Mouse (Mus musculus) liver, adult 2 months (tissue): ENCODE measurements around the gene Scaf8. TPM values are rescaled to one million over a fixed set of nuclear protein-coding genes. Genes with fewer than 3 reads are reported as not detected.
A peak's percentile ranks its signal among the peaks of the same experiment; 100 is the strongest.

ENCODE experiments used
- DNase-seq: peaks from one replicate; pipeline ENCODE4 v3.0.0-alpha.2; 2011; ENCODE audit warnings: low read depth, low spot score; ENCODE audit errors: extremely low read depth
- H3K27ac ChIP-seq: fragments of 200-500 bp; replicated peaks from 2 replicates; pipeline ENCODE4 v1.5.1; 2012; ENCODE audit warnings: low read depth, mild to moderate bottlenecking, control low read depth, inconsistent platforms, low read length; ENCODE audit not compliant: insufficient read depth
- H3K27me3 ChIP-seq: fragments of 200-500 bp; 2 replicates; pipeline ENCODE4 v1.6.1; 2012; ENCODE audit warnings: mild to moderate bottlenecking, moderate library complexity, low read length, inconsistent platforms; ENCODE audit not compliant: control insufficient read depth, insufficient read depth
- H3K36me3 ChIP-seq: fragments of 200-500 bp; 2 replicates; pipeline ENCODE4 v1.6.1; 2012; ENCODE audit warnings: low read length, inconsistent platforms; ENCODE audit not compliant: control insufficient read depth, insufficient read depth
- H3K4me1 ChIP-seq: fragments of 200-500 bp; 2 replicates; pipeline ENCODE4 v1.6.1; 2011; ENCODE audit warnings: low read length; ENCODE audit not compliant: control insufficient read depth, insufficient read depth
- H3K4me3 ChIP-seq: fragments of 200-500 bp; 2 replicates; pipeline ENCODE4 v1.5.1; 2011; ENCODE audit warnings: low read depth, mild to moderate bottlenecking, control low read depth, low read length, moderate library complexity; ENCODE audit not compliant: insufficient read depth
- H3K79me2 ChIP-seq: fragments of 200-500 bp; 2 replicates; pipeline ENCODE4 v1.6.1; 2012; ENCODE audit warnings: inconsistent platforms, mild to moderate bottlenecking, low read length, moderate library complexity; ENCODE audit not compliant: control insufficient read depth, insufficient read depth
- H3K9ac ChIP-seq: fragments of 200-500 bp; 2 replicates; pipeline ENCODE4 v1.6.1; 2012; ENCODE audit warnings: low read depth, mild to moderate bottlenecking, control low read depth, inconsistent platforms, low read length
- CTCF ChIP-seq: fragments of 200-500 bp; IDR thresholded peaks from 2 replicates; pipeline ENCODE4 v1.5.1; 2011; ENCODE audit warnings: low read depth, low read length, control low read depth
- POLR2A ChIP-seq: fragments of 200-500 bp; IDR thresholded peaks from 2 replicates; pipeline ENCODE4 v1.6.1; 2011; ENCODE audit warnings: low read length, control low read depth; ENCODE audit not compliant: insufficient read depth; ENCODE audit errors: extremely low read depth
- WGBS: fragments of 180-500 bp; shearing (Covaris S2); methylation state at CpG from one replicate; pipeline ENCODE4 v1.1.7; 2018; 5-methylcytosine and 5-hydroxymethylcytosine counted together
- polyA plus RNA-seq: library from polyadenylated mRNA; depleted of rRNA; stranded (reverse); fragments of >200 nt; gene quantifications from 2 replicates; pipeline ENCODE4 v1.2.3, GENCODE M21; 2012
- total RNA-seq: library from RNA; depleted of rRNA; stranded (reverse); fragments of >200 nt; gene quantifications from 2 replicates; pipeline ENCODE4 v1.2.3, GENCODE M21; 2014

The Scaf8 gene
- total and polyA plus RNA-seq, 2 experiments, result 10.8 to 12.4 TPM

DNA sequence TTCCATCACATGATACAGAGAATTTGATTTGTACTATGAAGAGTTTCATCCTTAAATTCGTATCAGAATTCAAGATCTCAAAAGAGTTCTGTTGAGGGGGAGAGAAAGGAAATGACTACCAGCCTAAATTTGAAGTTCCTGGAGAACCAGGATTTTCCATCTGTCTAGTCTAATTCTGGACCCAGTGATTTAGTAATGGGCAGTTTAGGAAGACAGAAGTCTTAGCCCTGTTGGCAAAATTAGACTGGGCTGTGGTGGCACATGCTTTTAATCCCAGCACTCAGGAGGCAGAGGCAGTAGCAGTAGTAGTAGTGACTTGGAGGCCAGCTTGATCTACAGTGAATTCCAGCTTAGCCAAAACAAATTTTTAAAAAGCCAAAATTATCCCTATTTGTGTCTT, 93.7 kb downstream of the Scaf8 start:
- H3K27ac ChIP-seq, result no peak overlapping the region
- no peak overlapping the region for H3K4me3 ChIP-seq
- no peaks in the 10 kb centered on the region for H3K27me3 ChIP-seq
- peaks cover 10% of the 10 kb centered on the region; the same call in 1 of the 2 replicates for H3K36me3 ChIP-seq
- H3K9ac ChIP-seq, result no peak overlapping the region
- no peak for TF ChIP-seq POLR2A
- no peak for TF ChIP-seq CTCF
- H3K4me1 ChIP-seq, result peaks cover 7% of the 10 kb centered on the region
- 75% methylated on average over 1 of the region's 1 CpGs for WGBS
- H3K79me2 ChIP-seq, result no peaks in the 10 kb centered on the region; the same call in 1 of the 2 replicates
- DNase-seq, result no peak

DNA sequence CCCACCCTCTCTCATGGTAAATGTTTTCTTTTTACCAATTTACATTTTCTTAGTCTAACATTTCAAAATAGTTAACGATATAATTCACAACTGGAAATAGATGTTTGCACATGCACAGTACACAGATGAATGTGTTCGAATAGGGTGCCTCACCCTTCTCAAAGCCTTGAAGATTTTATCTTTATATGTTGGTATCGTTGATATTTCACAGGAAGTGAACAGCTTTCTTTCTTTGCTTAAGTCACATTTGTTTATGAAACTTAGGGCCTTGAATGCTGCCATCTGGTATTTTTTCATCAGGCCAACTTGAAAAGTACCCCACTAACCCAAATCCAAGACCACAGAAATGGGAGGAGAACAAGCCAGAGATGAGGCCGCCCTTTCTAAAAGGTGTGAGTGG, 94.8 kb downstream of the Scaf8 start:
- Histone ChIP-seq H3K36me3 (peaks cover 11% of the 10 kb centered on the region), H3K27me3 (no peaks in the 10 kb centered on the region), H3K27ac (no peak overlapping the region), H3K4me1 (peaks cover 7% of the 10 kb centered on the region), H3K9ac (no peak overlapping the region), H3K79me2 (no peaks in the 10 kb centered on the region; the same call in 1 of the 2 replicates), H3K4me3 (no peak overlapping the region)
- 88% methylated on average over 4 of the region's 4 CpGs for whole genome bisulfite sequencing
- TF ChIP-seq POLR2A, result no peak
- no peak for TF ChIP-seq CTCF
- no peak for DNase-seq

DNA sequence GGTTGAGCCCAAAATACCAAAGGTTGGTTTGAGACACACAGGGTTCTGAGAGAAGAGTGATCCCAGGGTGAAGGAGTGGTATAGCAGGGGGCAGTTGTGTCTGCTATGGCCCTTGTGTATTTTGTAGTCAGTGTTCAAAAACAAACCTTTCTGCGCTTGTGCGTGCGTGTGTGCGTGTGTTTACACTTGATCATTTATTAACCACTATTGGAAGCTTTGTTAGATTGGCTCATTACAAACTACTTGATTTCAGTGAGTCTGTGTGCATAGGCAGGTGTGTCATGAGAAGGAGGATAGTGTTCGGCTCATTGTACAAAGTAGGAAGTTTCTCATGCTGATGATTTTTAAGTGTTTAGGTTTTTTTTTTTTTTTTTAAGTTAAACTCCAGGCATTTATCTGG, 95.4 kb downstream of the Scaf8 start:
- Histone ChIP-seq H3K36me3 (peaks cover 12% of the 10 kb centered on the region), H3K9ac (no peak overlapping the region), H3K79me2 (no peaks in the 10 kb centered on the region; the same call in 1 of the 2 replicates), H3K27ac (peak overlapping the region; percentile 69; the same call in 1 of the 2 replicates), H3K4me3 (no peak overlapping the region), H3K27me3 (no peaks in the 10 kb centered on the region), H3K4me1 (peaks cover 7% of the 10 kb centered on the region)
- WGBS, result 30% methylated on average over 5 of the region's 5 CpGs
- DNase-seq, result peak; percentile 83
- no peak for TF ChIP-seq CTCF
- no peak for TF ChIP-seq POLR2A

DNA sequence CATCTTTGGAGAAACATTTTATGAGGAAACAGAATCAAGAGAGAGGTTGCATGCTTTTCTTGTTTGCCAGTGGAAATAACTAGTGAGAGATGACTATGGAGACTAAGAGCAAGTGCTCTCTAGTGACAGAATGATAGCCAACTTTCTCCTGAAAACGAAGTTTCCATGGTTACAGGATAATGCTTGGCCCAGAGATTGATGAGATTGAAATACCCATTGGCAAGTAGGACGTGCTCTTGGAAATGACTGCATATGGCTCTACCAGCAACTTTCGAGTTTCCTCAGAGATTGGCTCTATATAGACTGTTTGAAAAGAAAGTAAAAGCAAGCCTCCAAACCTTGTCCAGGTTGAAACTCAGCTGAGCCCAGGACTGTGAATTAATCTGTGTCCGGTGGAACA, 97.3 kb downstream of the Scaf8 start:
- TF ChIP-seq POLR2A (no peak), CTCF (no peak)
- H3K4me3 ChIP-seq, result no peak overlapping the region
- no peaks in the 10 kb centered on the region; the same call in 1 of the 2 replicates for H3K79me2 ChIP-seq
- WGBS, result 77% methylated on average over 4 of the region's 4 CpGs
- H3K9ac ChIP-seq, result no peak overlapping the region
- no peaks in the 10 kb centered on the region for H3K27me3 ChIP-seq
- H3K27ac ChIP-seq, result no peak overlapping the region
- DNase-seq, result no peak
- H3K4me1 ChIP-seq, result peaks cover 6% of the 10 kb centered on the region
- H3K36me3 ChIP-seq, result peaks cover 18% of the 10 kb centered on the region

DNA sequence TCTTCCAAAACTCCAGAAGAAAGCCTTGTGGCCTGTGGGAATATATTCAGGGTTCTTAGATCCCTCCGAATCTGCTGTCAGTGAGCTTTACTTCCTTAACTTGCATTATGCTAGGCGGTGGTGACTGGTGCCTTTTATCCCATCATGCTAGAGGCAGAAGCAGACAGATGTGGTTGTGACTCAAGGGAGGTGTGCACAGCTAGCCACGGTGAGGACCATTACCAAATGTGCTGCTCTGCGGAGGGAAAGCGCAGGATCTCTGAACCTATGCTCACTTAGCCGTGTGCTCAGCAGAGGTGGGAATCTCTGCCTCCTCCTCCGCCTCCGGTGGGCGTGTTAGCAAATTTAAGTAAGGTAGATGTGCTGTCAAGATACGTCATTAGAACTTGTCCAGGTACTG, 98.1 kb downstream of the Scaf8 start:
- Histone ChIP-seq H3K27ac (no peak overlapping the region), H3K27me3 (no peaks in the 10 kb centered on the region), H3K4me1 (peaks cover 6% of the 10 kb centered on the region), H3K4me3 (no peak overlapping the region), H3K9ac (no peak overlapping the region), H3K79me2 (no peaks in the 10 kb centered on the region; the same call in 1 of the 2 replicates), H3K36me3 (peaks cover 14% of the 10 kb centered on the region)
- TF ChIP-seq CTCF (no peak), POLR2A (no peak)
- WGBS, result 97% methylated on average over 10 of the region's 10 CpGs
- no peak for DNase-seq

DNA sequence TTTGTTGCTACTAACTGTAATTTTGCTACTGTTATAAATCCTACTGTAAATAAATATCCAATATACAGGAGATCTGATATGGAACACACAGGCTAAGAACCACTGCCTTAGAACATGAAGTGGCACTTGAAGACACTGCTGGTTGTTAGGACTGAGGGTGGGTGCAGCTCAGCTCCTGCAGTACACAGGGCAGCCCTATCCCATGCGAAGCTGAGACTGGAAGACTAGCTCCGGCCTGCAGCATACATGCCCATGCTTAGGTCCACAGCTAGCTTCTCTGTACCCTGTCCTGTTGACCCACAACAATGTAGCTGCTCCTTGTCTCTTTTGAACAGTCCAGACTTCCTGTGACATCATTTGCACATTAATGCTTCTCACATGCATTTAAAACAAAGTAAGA, 100.1 kb downstream of the Scaf8 start:
- H3K36me3 ChIP-seq, result peaks cover 14% of the 10 kb centered on the region
- H3K4me1 ChIP-seq, result peaks cover 6% of the 10 kb centered on the region
- no peak overlapping the region for H3K4me3 ChIP-seq
- H3K27ac ChIP-seq, result no peak overlapping the region
- no peaks in the 10 kb centered on the region for H3K27me3 ChIP-seq
- TF ChIP-seq CTCF (no peak), POLR2A (no peak)
- H3K79me2 ChIP-seq, result no peaks in the 10 kb centered on the region; the same call in 1 of the 2 replicates
- no peak overlapping the region for H3K9ac ChIP-seq
- 100% methylated on average over 2 of the region's 2 CpGs for WGBS
- DNase-seq, result no peak
